Comparison of ENCODE assay signal across 26 mouse cellular contexts in genomic region chr11:110722701-110723100, GRCm38 (mm10).
"Had no signal": no experiment of that assay in that cellular context is flagged by ENCODE, and none has a peak within 500 bp of the region (broad histone marks: within the 10 kb centered on the region; RNA-seq: fewer than 3 reads in every experiment).

No protein-coding gene starts in this region.

- H3K4me3 ChIP-seq: heart, adult 2 months; heart, embryonic 13.5 days; heart, embryonic 15.5 days; hindbrain, embryonic 13.5 days; hindbrain, embryonic 15.5 days; kidney, embryonic 15.5 days; limb, embryonic 13.5 days; limb, embryonic 15.5 days; liver, embryonic 12.5 days had no signal

- H3K9ac ChIP-seq: heart, embryonic 13.5 days; heart, embryonic 15.5 days; hindbrain, embryonic 13.5 days; hindbrain, embryonic 15.5 days; kidney, embryonic 15.5 days; limb, embryonic 13.5 days; limb, embryonic 15.5 days; liver, embryonic 12.5 days had no signal

- H3K9me3 ChIP-seq: heart, embryonic 13.5 days; heart, embryonic 15.5 days; hindbrain, embryonic 13.5 days; hindbrain, embryonic 15.5 days; kidney, embryonic 15.5 days; limb, embryonic 13.5 days; limb, embryonic 15.5 days; liver, embryonic 12.5 days had no signal

- H3K27ac ChIP-seq: heart, adult 2 months; heart, embryonic 13.5 days; heart, embryonic 15.5 days; hindbrain, embryonic 13.5 days; hindbrain, embryonic 15.5 days; hindbrain, postnatal 0 days; kidney, embryonic 15.5 days; kidney, postnatal 0 days; limb, embryonic 13.5 days; limb, embryonic 15.5 days; liver, embryonic 12.5 days had no signal

- H3K36me3 ChIP-seq: heart, embryonic 13.5 days; heart, embryonic 15.5 days; hindbrain, embryonic 13.5 days; hindbrain, embryonic 15.5 days; kidney, embryonic 15.5 days; limb, embryonic 13.5 days; limb, embryonic 15.5 days; liver, embryonic 12.5 days had no signal

- H3K27me3 ChIP-seq: heart, embryonic 13.5 days; heart, embryonic 15.5 days; hindbrain, embryonic 13.5 days; hindbrain, embryonic 15.5 days; kidney, embryonic 15.5 days; limb, embryonic 13.5 days; limb, embryonic 15.5 days; liver, embryonic 12.5 days had no signal

- DNase-seq: gastrocnemius, postnatal 14 days; gastrocnemius, postnatal 36 days; heart, adult 11 months; heart, adult 2 months; heart, postnatal 14 days; heart, postnatal 36 days; kidney, adult 11 months; kidney, adult 2 months; kidney, adult 9 months; kidney, postnatal 14 days; kidney, postnatal 36 days; layer of hippocampus, adult 9-11 months; layer of hippocampus, postnatal 36 days; left cerebral cortex, postnatal 4 days had no signal

- H3K4me1 ChIP-seq: heart, embryonic 13.5 days; heart, embryonic 15.5 days; hindbrain, embryonic 13.5 days; hindbrain, embryonic 15.5 days; kidney, embryonic 15.5 days; limb, embryonic 13.5 days; limb, embryonic 15.5 days had no signal

- ATAC-seq: hindbrain, postnatal 0 days; intestine, embryonic 16.5 days; liver, embryonic 12.5 days had no signal

- H3K4me2 ChIP-seq: heart, embryonic 11.5 days; heart, embryonic 13.5 days; heart, embryonic 15.5 days; hindbrain, embryonic 13.5 days; hindbrain, embryonic 15.5 days; kidney, embryonic 15.5 days; limb, embryonic 13.5 days; limb, embryonic 15.5 days; liver, embryonic 12.5 days had no signal
